Mouse (Mus musculus): ENCODE measurements around the gene Bod1. TPM values are rescaled to one million over a fixed set of nuclear protein-coding genes. Genes with fewer than 3 reads are reported as not detected.

Gene Bod1
- polyA plus RNA-seq, 1 experiment from 2014 or later, result 99.0 TPM

DNA sequence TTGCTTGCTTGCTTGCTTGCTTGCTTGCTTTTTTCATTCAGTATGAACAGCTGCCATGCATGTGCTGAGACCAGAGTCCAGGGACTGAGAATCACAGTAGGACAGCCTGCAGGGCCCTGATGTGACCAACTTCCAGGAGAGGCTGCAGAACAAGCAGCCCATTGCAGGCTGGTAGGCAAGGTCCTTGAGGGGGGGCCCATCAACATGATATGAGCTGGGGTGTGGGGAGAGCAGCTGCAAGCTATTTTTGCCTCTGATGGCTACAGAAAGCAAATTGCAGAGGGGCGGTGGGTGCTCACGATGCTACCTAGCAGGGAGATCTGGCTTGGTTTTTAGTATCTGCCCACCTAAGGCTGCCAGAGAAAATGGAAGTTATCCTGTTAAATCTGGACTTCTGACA lies 21.6 kb upstream of the Bod1 start:
- H3K27me3 ChIP-seq, result no peaks in the 10 kb centered on the region
- H3K4me3 ChIP-seq (replicated peaks), result no peak overlapping the region
- H3K4me2 ChIP-seq (replicated peaks), result no peak overlapping the region
- H3K9me3 ChIP-seq (replicated peaks), result no peaks in the 10 kb centered on the region
- H3K27ac ChIP-seq (replicated peaks), result no peak overlapping the region
- no peaks in the 10 kb centered on the region for H3K36me3 ChIP-seq
- WGBS, result 79% methylated on average over 2 of the region's 2 CpGs
- H3K9ac ChIP-seq, result no peak overlapping the region
- no peak for ATAC-seq (ENCODE audit: insufficient number of reproducible peaks, low FRiP score, low TSS enrichment, low read depth)
- H3K4me1 ChIP-seq, result 0 out of 2 replicates have a peak, but pooled peaks cover 4% of the 10 kb centered on the region

DNA sequence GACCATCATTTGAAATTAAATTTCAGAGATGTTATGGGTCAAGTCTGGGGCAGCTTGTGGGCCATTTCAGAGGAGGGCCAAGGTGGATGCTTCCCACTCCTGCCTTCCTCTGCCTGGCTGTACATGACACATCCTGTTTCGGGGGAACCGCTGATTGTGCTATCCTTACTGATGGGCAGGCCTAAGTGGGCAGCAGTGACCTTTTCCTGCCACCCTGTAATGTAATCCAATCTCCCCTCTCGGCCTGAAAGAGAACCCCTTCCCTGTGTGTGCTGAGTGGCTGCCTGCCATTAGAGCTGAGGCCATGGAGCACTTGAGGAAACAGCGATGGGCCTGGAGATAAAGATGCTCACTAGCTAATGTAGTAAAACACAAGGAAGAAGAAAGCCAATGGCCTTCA lies 17.3 kb upstream of the Bod1 start:
- H3K9ac ChIP-seq, result no peak overlapping the region
- no peak overlapping the region for H3K27ac ChIP-seq (replicated peaks)
- ATAC-seq (ENCODE audit: insufficient number of reproducible peaks, low FRiP score, low TSS enrichment, low read depth), result no peak
- H3K4me3 ChIP-seq (replicated peaks), result no peak overlapping the region
- WGBS, result 38% methylated on average over 4 of the region's 4 CpGs
- no peaks in the 10 kb centered on the region for H3K36me3 ChIP-seq
- no peaks in the 10 kb centered on the region for H3K27me3 ChIP-seq
- H3K4me1 ChIP-seq, result 0 out of 2 replicates have a peak, but pooled peaks cover 4% of the 10 kb centered on the region
- no peak overlapping the region for H3K4me2 ChIP-seq (replicated peaks)
- H3K9me3 ChIP-seq (replicated peaks), result no peaks in the 10 kb centered on the region

DNA sequence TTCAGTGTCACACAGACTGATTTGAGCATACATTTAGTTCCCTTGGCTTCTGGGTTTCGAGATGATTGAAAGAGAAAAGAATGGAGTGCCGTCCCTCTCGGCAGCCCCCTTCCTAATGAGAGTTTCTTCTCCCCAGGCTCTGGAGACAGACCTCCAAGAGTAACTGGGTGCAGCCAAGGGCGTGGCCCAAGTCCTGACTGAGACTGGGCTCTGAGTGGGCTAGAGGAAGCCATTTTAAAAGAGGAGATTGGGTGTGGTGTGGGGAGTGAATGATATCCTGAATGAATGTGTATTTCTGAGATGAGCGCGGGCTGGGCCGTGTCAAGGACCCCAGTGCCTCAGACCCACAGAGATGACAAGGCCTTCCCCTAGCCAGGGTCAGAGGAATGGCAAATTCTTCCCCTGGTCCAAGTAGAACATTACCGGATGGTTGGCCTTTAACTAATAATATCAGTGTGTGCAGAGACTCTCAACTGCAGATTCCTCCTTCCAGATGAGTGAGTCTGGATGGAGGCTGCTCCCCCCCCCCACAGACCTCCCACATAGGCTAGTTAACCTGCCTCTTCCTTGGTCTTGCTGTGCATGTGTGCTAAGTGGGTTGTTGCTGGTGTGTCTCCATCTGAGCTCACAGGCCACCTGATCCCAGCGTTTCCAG lies 13.4 kb upstream of the Bod1 start:
- no peak overlapping the region for H3K4me3 ChIP-seq (replicated peaks)
- no peaks in the 10 kb centered on the region for H3K27me3 ChIP-seq
- no peak overlapping the region for H3K4me2 ChIP-seq (replicated peaks)
- no peaks in the 10 kb centered on the region for H3K36me3 ChIP-seq
- no peak for ATAC-seq (ENCODE audit: insufficient number of reproducible peaks, low FRiP score, low TSS enrichment, low read depth)
- H3K27ac ChIP-seq (replicated peaks), result no peak overlapping the region
- H3K9me3 ChIP-seq (replicated peaks), result no peaks in the 10 kb centered on the region
- 74% methylated on average over 9 of the region's 9 CpGs for WGBS
- H3K4me1 ChIP-seq, result 0 out of 2 replicates have a peak, but pooled peaks cover 4% of the 10 kb centered on the region
- no peak overlapping the region for H3K9ac ChIP-seq

DNA sequence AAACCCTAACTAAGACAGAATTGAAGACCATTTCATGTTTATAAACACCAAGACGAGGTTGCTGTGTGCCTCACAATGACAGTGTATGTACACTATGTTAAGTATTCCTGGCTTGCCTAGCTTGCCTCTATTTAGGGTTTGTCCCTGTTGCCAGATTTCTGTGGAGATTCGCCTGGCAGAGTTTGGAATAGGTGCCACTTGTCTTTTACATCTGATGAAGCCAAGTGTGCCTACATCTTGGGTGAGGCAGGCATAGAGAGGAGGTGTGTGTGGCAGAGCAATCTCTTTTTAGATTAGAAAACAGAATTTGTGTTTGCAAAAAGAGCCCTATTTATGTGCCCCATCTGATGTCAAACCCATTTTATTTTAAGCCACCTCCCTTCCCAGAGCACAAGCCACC lies 12.4 kb upstream of the Bod1 start:
- Histone ChIP-seq H3K4me3 (replicated peaks) (no peak overlapping the region), H3K4me2 (replicated peaks) (no peak overlapping the region), H3K36me3 (no peaks in the 10 kb centered on the region), H3K27me3 (no peaks in the 10 kb centered on the region), H3K9me3 (replicated peaks) (no peaks in the 10 kb centered on the region), H3K4me1 (0 out of 2 replicates have a peak, but pooled peaks cover 3% of the 10 kb centered on the region), H3K27ac (replicated peaks) (no peak overlapping the region), H3K9ac (no peak overlapping the region)
- 72% methylated on average over 2 of the region's 2 CpGs for WGBS
- no peak for ATAC-seq (ENCODE audit: insufficient number of reproducible peaks, low FRiP score, low TSS enrichment, low read depth)

DNA sequence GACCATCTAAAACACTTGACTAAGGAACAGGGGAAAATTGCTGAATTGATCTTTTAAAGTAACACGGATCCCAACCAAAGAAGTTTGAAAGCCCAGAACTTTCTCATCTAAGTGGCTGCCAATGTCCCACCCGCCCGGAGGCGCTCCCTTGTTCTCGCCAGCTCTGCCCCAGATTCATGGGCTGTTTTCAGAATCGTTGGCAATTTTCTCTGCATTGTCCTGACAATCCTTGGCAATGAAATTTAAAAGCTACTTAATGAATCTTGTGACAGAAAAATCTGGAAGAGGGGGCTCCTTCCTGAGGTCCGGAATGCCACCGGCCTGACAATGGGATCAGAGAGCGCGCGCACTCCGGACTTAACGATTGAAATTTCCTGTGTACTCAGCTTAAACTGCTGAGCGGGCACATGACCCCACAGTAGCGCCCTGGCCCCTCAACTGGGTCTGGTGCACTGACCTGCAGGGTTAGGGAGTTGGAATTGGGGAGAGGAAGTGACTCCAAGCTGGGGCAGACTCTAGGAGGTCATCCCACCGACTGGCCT lies 8.2 kb upstream of the Bod1 start:
- ATAC-seq (ENCODE audit: insufficient number of reproducible peaks, low FRiP score, low TSS enrichment, low read depth), result no peak
- Histone ChIP-seq H3K27ac (replicated peaks) (no peak overlapping the region), H3K9ac (no peak overlapping the region), H3K36me3 (no peaks in the 10 kb centered on the region), H3K4me1 (no peaks in the 10 kb centered on the region), H3K4me3 (replicated peaks) (no peak overlapping the region), H3K4me2 (replicated peaks) (no peak overlapping the region), H3K9me3 (replicated peaks) (no peaks in the 10 kb centered on the region), H3K27me3 (no peaks in the 10 kb centered on the region)
- WGBS, result 76% methylated on average over 16 of the region's 16 CpGs

DNA sequence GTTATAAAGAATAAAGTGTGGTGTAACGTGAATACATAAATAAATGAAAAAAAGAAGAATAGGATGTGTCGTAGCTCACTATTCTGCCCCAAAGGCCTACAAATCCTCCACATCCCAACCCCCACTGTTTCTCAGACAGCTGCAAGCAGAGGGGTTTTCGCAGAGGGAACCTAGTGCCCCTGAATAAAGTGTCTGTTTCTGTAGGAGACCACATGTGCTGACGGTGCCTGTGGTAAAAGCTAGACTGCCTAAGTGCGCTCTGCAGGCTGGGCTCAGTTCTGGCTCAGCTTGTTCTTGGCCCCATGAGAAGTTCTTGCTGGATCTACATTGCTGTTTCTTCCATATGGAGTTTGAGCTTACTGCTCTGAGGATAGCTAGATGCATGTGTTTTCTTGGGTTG lies 5.6 kb upstream of the Bod1 start:
- WGBS, result 70% methylated on average over 5 of the region's 5 CpGs
- Histone ChIP-seq H3K27ac (replicated peaks) (no peak overlapping the region), H3K4me2 (replicated peaks) (no peak overlapping the region), H3K36me3 (no peaks in the 10 kb centered on the region), H3K9me3 (replicated peaks) (no peaks in the 10 kb centered on the region), H3K4me1 (0 out of 2 replicates have a peak, but pooled peaks cover 3% of the 10 kb centered on the region), H3K9ac (no peak overlapping the region), H3K27me3 (no peaks in the 10 kb centered on the region), H3K4me3 (replicated peaks) (no peak overlapping the region)
- ATAC-seq (ENCODE audit: insufficient number of reproducible peaks, low FRiP score, low TSS enrichment, low read depth), result no peak

DNA sequence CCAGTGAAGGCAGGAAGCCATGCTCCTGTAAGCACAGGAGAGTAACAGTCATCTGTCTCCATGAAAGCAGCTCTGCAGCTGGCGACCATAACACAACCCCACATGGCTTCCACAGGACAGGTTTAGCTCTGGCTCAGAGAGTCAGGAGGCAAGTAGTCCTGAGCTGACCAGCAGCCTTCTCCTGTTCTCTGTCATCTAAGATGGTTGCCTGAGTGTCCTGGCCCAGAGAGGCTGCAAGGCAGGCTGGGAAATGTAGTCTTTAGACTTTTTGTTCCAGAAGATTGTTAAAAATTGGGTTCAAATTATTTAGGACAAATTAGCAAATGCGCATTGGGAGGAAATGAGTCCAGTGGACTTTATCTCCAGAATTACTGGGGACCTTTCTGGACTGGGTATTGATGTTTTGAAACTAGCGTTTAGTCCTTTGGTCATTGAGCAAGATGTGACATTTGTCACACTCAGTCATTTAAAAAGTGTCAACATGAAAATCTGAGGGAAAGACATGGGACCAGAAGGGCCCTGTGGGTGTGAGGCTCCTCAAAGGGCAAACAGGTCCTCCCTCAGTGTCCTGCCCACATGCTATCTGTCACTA lies 5.1 kb upstream of the Bod1 start:
- H3K4me2 ChIP-seq (replicated peaks), result no peak overlapping the region
- no peak overlapping the region for H3K9ac ChIP-seq
- H3K27ac ChIP-seq (replicated peaks), result no peak overlapping the region
- H3K4me1 ChIP-seq, result 0 out of 2 replicates have a peak, but pooled peaks cover 3% of the 10 kb centered on the region
- H3K4me3 ChIP-seq (replicated peaks), result no peak overlapping the region
- no peak for ATAC-seq (ENCODE audit: insufficient number of reproducible peaks, low FRiP score, low TSS enrichment, low read depth)
- WGBS, result 86% methylated on average over 3 of the region's 3 CpGs
- no peaks in the 10 kb centered on the region for H3K27me3 ChIP-seq
- H3K9me3 ChIP-seq (replicated peaks), result no peaks in the 10 kb centered on the region
- H3K36me3 ChIP-seq, result no peaks in the 10 kb centered on the region

DNA sequence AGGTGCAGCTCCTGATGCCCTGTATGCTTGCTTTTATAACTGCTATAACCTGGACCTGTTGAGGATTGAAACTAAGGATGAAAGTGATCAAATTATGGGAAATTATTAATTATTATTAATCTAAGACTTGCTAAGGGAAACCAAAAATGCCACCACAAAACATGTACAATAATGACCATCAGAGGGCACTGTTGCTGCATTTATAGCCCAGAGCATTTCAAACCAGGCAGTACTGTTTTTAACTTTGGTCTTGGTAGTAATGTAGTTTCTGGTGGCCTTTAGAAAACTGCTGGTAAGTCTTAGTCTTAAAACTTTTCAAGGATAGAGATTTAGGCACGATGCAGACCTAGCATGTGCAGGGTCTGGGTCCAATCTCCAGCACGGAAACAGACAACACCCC lies 3.7 kb upstream of the Bod1 start:
- Histone ChIP-seq H3K4me2 (replicated peaks) (no peak overlapping the region), H3K36me3 (no peaks in the 10 kb centered on the region)
- no peak for ATAC-seq (ENCODE audit: insufficient number of reproducible peaks, low FRiP score, low TSS enrichment, low read depth)

DNA sequence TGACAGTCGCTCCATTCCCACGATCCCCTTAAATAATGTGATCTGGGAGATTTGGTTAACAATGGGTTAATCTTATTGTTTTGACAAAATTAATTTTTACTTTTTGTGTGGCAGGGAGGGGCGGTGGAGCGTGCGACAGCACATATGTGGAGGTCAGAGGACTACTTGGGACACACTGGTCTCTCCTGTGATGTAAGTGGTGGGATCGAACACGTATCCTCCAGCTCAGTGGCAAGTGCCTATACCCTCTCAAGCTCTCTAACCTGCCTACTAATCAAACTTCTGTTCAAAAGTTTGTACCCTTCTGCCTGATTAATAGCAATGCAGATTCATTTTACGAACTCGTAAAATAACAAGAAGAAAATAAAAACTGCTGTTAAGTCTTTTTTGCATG lies 482 bp upstream of the Bod1 start:
- WGBS, result 7% methylated on average over 9 of the region's 9 CpGs
- no peak for ATAC-seq (ENCODE audit: insufficient number of reproducible peaks, low FRiP score, low TSS enrichment, low read depth)
- H3K9me3 ChIP-seq (replicated peaks), result no peaks in the 10 kb centered on the region
- H3K4me2 ChIP-seq (replicated peaks), result peak overlapping the region; percentile 70
- peak overlapping the region; percentile 99 for H3K9ac ChIP-seq
- H3K27ac ChIP-seq (replicated peaks), result no peak overlapping the region
- H3K4me3 ChIP-seq (replicated peaks), result peak overlapping the region; percentile 96
- H3K36me3 ChIP-seq, result peaks cover 16% of the 10 kb centered on the region
- H3K4me1 ChIP-seq, result peaks cover 14% of the 10 kb centered on the region
- H3K27me3 ChIP-seq, result no peaks in the 10 kb centered on the region

More for the DNA sequence above, 3.7 kb upstream of the Bod1 start:
- Histone ChIP-seq H3K4me1 (peaks cover 7% of the 10 kb centered on the region), H3K27me3 (no peaks in the 10 kb centered on the region), H3K9ac (no peak overlapping the region), H3K9me3 (replicated peaks) (no peaks in the 10 kb centered on the region), H3K27ac (replicated peaks) (no peak overlapping the region), H3K4me3 (replicated peaks) (no peak overlapping the region)
- 53% methylated on average over 2 of the region's 2 CpGs for WGBS

DNA sequence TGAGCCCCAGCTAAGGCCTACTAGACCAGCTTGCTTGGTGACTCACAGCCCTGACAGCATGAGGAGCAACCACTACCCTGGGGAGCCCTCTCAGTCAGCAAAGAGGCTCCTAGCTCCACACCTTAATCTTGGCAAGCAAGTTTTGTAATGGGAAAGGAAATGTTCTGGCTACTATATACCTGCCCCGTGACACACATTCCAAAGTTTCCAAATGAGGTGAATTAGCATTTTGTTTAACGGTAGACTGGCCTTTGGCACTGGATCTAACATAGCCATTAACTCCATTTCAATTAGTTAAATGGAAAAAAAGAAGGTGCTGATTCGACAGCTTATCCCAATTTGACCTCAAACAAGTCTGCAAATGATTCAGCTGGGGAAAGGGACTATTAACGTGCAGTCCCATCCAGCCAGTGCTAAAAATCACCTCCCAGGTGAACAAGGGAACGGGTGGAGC lies 1.2 kb downstream of the Bod1 start:
- no peaks in the 10 kb centered on the region for H3K9me3 ChIP-seq (replicated peaks)
- H3K27me3 ChIP-seq, result no peaks in the 10 kb centered on the region
- peak overlapping the region; percentile 96 for H3K4me3 ChIP-seq (replicated peaks)
- H3K9ac ChIP-seq, result peak overlapping the region; percentile 7; the same call in 1 of the 2 replicates
- peaks cover 14% of the 10 kb centered on the region for H3K4me1 ChIP-seq
- no peak overlapping the region for H3K27ac ChIP-seq (replicated peaks)
- H3K4me2 ChIP-seq (replicated peaks), result peak overlapping the region; percentile 70
- peaks cover 30% of the 10 kb centered on the region for H3K36me3 ChIP-seq
- WGBS, result 57% methylated on average over 5 of the region's 5 CpGs
- no peak for ATAC-seq (ENCODE audit: insufficient number of reproducible peaks, low FRiP score, low TSS enrichment, low read depth)

DNA sequence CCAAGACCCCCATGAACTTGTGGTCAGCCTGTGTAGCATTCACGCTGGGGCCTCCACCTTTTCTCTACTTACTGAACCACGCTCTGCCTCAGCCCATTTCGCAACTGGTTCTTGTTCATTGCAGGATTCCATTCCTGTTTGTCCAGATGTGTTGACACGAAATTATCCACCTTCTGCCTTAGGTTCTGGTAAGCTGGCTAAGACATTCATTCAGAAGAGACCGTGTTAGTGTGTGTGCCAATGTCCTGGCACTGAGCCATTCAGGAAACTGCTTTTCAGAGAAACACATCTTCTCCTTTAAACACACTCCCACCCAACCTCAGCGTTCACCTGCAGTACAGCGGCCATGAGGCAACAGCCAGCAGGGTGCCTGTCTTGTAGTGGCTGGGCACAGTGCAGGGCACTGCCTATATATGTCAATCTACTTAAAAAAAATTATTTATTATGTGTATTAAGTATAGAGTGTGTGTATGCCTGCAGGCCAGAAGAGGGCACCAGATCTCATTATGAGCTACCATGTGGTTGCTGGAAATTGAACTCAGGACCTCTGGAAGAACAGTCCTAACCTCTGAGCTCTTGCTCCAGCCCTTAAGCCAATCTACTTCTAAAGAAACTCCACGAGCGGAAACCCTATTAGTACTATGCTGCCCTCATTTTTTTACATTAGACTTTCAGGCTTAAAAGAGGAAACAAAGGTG lies 2.4 kb downstream of the Bod1 start:
- Histone ChIP-seq H3K4me1 (peaks cover 14% of the 10 kb centered on the region), H3K4me3 (replicated peaks) (no peak overlapping the region), H3K27me3 (no peaks in the 10 kb centered on the region), H3K9me3 (replicated peaks) (no peaks in the 10 kb centered on the region), H3K9ac (no peak overlapping the region), H3K27ac (replicated peaks) (no peak overlapping the region), H3K4me2 (replicated peaks) (no peak overlapping the region), H3K36me3 (peaks cover 38% of the 10 kb centered on the region)
- 90% methylated on average over 9 of the region's 9 CpGs for WGBS
- no peak for ATAC-seq (ENCODE audit: insufficient number of reproducible peaks, low FRiP score, low TSS enrichment, low read depth)
